Mouse (Mus musculus): ENCODE results near the gene Gm49359.
"Not testable (repeated sequence)": the region's sequence is repeated elsewhere in the genome, so short reads cannot be mapped to it uniquely, and the experiment has no call there.

Gm49359 gene

DNA sequence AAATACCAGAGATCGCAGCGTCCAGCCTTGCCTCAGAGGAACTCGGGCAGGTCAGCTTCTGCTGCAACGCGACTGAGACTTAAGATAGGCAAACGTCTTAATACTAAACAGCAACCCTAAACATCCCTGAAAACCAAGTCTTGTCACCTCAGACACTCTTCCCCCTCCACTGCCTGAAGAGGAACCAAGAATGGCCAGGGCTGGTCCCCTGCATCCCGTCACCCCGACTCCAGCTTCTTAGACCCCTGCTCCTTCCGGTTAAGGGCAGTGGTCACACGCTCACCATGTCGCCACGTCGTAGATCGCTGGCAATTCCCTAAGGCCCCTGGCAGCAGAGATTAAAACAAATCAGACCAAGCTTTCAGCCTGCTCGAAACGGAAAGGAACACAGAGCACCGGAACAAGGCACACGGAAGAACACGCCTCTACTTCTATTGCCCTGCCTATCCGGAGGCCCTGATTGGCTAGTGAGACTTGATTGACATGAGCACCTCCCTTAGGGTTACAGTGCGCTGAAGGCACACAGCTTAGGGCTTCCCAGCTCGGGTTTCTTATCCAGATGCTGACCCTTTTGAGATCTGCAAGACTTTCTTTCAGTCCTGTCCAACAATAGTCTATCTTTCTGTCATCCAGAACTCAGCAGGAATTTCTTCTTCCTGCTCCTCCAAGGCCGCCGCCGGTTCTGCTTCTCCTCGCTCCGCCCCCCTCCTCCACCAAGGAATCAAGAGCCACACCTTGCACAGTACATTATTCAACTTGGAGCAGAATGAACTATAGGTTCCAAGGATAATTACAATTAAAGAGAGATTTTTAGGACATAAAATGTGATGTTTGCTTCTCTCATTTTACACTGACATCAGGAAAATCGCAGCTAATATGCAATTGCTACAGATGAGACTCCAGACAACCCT is at the start of gene Gm49359:
Gene Gm49359 (minus strand): TSS at position 409 of the 911 bp plus-strand sequence.
- peak; percentile 53 for DNase-seq (ENCODE audit: low spot score)

- not testable (repeated sequence) for DNase-seq (ENCODE audit: low spot score)
Observed at GRCm38 (mm10) chr13:62510641-62511420, 44.2 kb upstream of the Gm49359 start.

- DNase-seq (ENCODE audit: low spot score) = not testable (repeated sequence)
Observed at GRCm38 (mm10) chr13:62472661-62473060, 6.0 kb upstream of the Gm49359 start.

DNA sequence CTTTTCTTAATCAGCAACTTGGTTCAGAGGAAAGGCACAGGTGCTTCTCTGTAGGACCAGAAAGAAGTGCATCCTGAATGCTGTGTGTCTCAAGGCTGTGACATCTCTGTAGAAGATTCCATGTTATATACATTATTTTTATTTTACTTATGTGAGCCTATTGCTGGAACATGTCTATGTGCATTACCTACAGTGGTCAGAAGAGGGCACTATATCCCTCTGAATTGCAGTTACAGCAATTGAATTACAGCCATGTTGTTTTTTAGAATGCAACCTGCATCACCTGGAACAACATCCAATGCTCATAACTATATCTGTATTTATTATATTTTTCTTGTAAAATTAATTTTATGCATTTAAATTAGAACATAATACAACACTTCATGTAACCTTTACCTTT is 3.3 kb upstream of the Gm49359 start:
- not testable (repeated sequence) for DNase-seq (ENCODE audit: low spot score)

Data from urinary bladder, postnatal 10 days (tissue).